In genomic region chr8:54570618-54571609, GRCm38 (mm10) we compare ENCODE assay signal across 19 mouse cellular contexts. TPM values are rescaled to one million over a fixed set of nuclear protein-coding genes. Genes with fewer than 3 reads are reported as not detected.
DNase-seq lines count a peak whose midpoint lies in the region; ATAC-seq lines count a peak whose summit lies in the region.
"Had no signal": no experiment of that assay in that cellular context is flagged by ENCODE, and none has a peak within 500 bp of the region (broad histone marks: within the 10 kb centered on the region; RNA-seq: fewer than 3 reads in every experiment).

No protein-coding gene starts in this region.

- H3K4me2 ChIP-seq in embryonic facial prominence, embryonic 13.5 days: peak overlapping the region; percentile 5
- H3K4me2 ChIP-seq in liver, embryonic 11.5 days: no peak overlapping the region
- H3K4me2 ChIP-seq: liver, embryonic 13.5 days had no signal

- H3K27me3 ChIP-seq in embryonic facial prominence, embryonic 13.5 days: peaks cover 12% of the 10 kb centered on the region
- no peaks in the 10 kb centered on the region for H3K27me3 ChIP-seq in heart, embryonic 10.5 days (ENCODE audit: insufficient read depth, poor library complexity, severe bottlenecking)
- no peaks in the 10 kb centered on the region for H3K27me3 ChIP-seq in liver, embryonic 11.5 days (replicated peaks; ENCODE audit: control insufficient read depth, insufficient read depth, low read length)
- H3K27me3 ChIP-seq in hindbrain, embryonic 10.5 days (ENCODE audit: insufficient read depth, poor library complexity, severe bottlenecking): no peaks in the 10 kb centered on the region
- H3K27me3 ChIP-seq: liver, embryonic 13.5 days had no signal

- H3K4me3 ChIP-seq in embryonic facial prominence, embryonic 13.5 days: no peak overlapping the region
- H3K4me3 ChIP-seq in heart, embryonic 10.5 days: no peak overlapping the region
- no peak overlapping the region for H3K4me3 ChIP-seq in liver, embryonic 11.5 days (ENCODE audit: low read depth, low read length)
- no peak overlapping the region for H3K4me3 ChIP-seq in hindbrain, embryonic 10.5 days
- H3K4me3 ChIP-seq: limb, embryonic 10.5 days; liver, embryonic 13.5 days had no signal

- H3K27ac ChIP-seq in embryonic facial prominence, embryonic 13.5 days: no peak overlapping the region
- peak overlapping the region; percentile 75 for H3K27ac ChIP-seq in heart, embryonic 10.5 days
- H3K27ac ChIP-seq in liver, embryonic 11.5 days (ENCODE audit: low read depth, low read length): no peak overlapping the region
- H3K27ac ChIP-seq in hindbrain, embryonic 10.5 days: no peak overlapping the region
- H3K27ac ChIP-seq: limb, embryonic 10.5 days; liver, embryonic 13.5 days had no signal

- peak; percentile 48 to 56 for DNase-seq in heart, adult 18-20 months
- DNase-seq in heart, postnatal 25 days (ENCODE audit: low spot score): no peak
- DNase-seq in heart, embryonic 10.5 days (ENCODE audit: low spot score): no peak
- DNase-seq in heart, postnatal 4 days: peak; percentile 47
- DNase-seq in liver, embryonic 11.5 days (ENCODE audit: low spot score): no peak
- no peak for DNase-seq in hindbrain, embryonic 10.5 days (ENCODE audit: low spot score)
- DNase-seq: adrenal gland, postnatal 10 days; cerebellum, adult 9-10 months; liver, embryonic 13.5 days; midbrain, embryonic 14.5 days; right cerebral cortex, postnatal 14 days; thymus, adult 18-20 months had no signal

- peaks cover 7% of the 10 kb centered on the region for H3K4me1 ChIP-seq in embryonic facial prominence, embryonic 13.5 days
- H3K4me1 ChIP-seq in heart, embryonic 10.5 days: peaks cover 3% of the 10 kb centered on the region; the same call in 1 of the 2 replicates
- no peaks in the 10 kb centered on the region for H3K4me1 ChIP-seq in liver, embryonic 11.5 days (replicated peaks; ENCODE audit: control insufficient read depth, insufficient read depth, low read length)
- no peaks in the 10 kb centered on the region for H3K4me1 ChIP-seq in hindbrain, embryonic 10.5 days (replicated peaks)
- H3K4me1 ChIP-seq: liver, embryonic 13.5 days had no signal

- ATAC-seq in embryonic facial prominence, embryonic 13.5 days (ENCODE audit: insufficient number of reproducible peaks, insufficient read depth, low FRiP score, low TSS enrichment, low read depth): no peak
- ATAC-seq in liver, embryonic 11.5 days (replicated peaks; ENCODE audit: low FRiP score): no peak
- ATAC-seq: inflammation-experienced regulatory T-cells, adult 6 months had no signal

- intact Hi-C loops in heart, postnatal 25 days (cut with DNase I): loop anchor here (2.0 kb wide), 1 partner anchor 38 kb away; no protein-coding TSS in a partner anchor

- no peaks in the 10 kb centered on the region for H3K36me3 ChIP-seq in embryonic facial prominence, embryonic 13.5 days
- H3K36me3 ChIP-seq in heart, embryonic 10.5 days: no peaks in the 10 kb centered on the region
- no peaks in the 10 kb centered on the region for H3K36me3 ChIP-seq in liver, embryonic 11.5 days (ENCODE audit: control insufficient read depth, insufficient read depth, low read length)
- no peaks in the 10 kb centered on the region for H3K36me3 ChIP-seq in hindbrain, embryonic 10.5 days
- H3K36me3 ChIP-seq: limb, embryonic 10.5 days; liver, embryonic 13.5 days had no signal

- H3K9me3 ChIP-seq in embryonic facial prominence, embryonic 13.5 days: no peaks in the 10 kb centered on the region
- no peaks in the 10 kb centered on the region for H3K9me3 ChIP-seq in heart, embryonic 10.5 days
- H3K9me3 ChIP-seq in liver, embryonic 11.5 days (ENCODE audit: control insufficient read depth, low read length): no peaks in the 10 kb centered on the region
- no peaks in the 10 kb centered on the region for H3K9me3 ChIP-seq in hindbrain, embryonic 10.5 days
- H3K9me3 ChIP-seq: limb, embryonic 10.5 days; liver, embryonic 13.5 days had no signal

- no peak overlapping the region for H3K9ac ChIP-seq in embryonic facial prominence, embryonic 13.5 days
- H3K9ac ChIP-seq in liver, embryonic 11.5 days (ENCODE audit: low read depth, low read length): no peak overlapping the region
- H3K9ac ChIP-seq: liver, embryonic 13.5 days had no signal

- 42% methylated on average over 15 of the region's 15 CpGs for WGBS in embryonic facial prominence, embryonic 13.5 days
- WGBS in heart, embryonic 10.5 days: 70% methylated on average over 15 of the region's 15 CpGs
- 70% methylated on average over 15 of the region's 15 CpGs for WGBS in liver, embryonic 11.5 days
- WGBS in hindbrain, embryonic 10.5 days: 80% methylated on average over 15 of the region's 15 CpGs

RNA-seq across cellular contexts. Expression of gene Spata4, which starts 29.7 kb away (rescaled TPM):
- total RNA-seq in heart, adult 18-20 months (2021): not detected
- not detected for total RNA-seq in heart, postnatal 25 days (2021)
- polyA plus RNA-seq in embryonic facial prominence, embryonic 13.5 days (2015; fragmentation: Nextera tagmentation; extraction: Ambion mirVana): not detected in 2 replicates
- not detected in 2 replicates for polyA plus RNA-seq in heart, embryonic 10.5 days (2016; fragmentation: Nextera tagmentation; extraction: Ambion mirVana)
- under 1 TPM in 1 of 2 experiments, not detected in 1; 0.33 TPM for total RNA-seq in heart, postnatal 4 days (2021)
- polyA plus RNA-seq in liver, embryonic 11.5 days (2014; fragmentation: Nextera tagmentation; extraction: Ambion mirVana): not detected in 2 replicates
- not detected in 2 replicates for polyA plus RNA-seq in hindbrain, embryonic 10.5 days (2016; fragmentation: Nextera tagmentation; extraction: Ambion mirVana)
- total RNA-seq: adrenal gland, postnatal 10 days; hematopoietic stem cell, adult 5-6 weeks; layer of hippocampus, adult 18-20 months; left cerebral cortex, adult 18-20 months had no signal
- polyA plus RNA-seq: inflammation-experienced regulatory T-cells, adult 6 months; kidney, embryonic 16.5 days; limb, embryonic 10.5 days; liver, embryonic 13.5 days; midbrain, embryonic 14.5 days had no signal

RNA-seq across cellular contexts. Expression of gene Spcs3, which starts 41.1 kb away (rescaled TPM):
- total RNA-seq in heart, adult 18-20 months (2021): 10 to 100 TPM; 44.8 to 50.3 TPM
- total RNA-seq in heart, postnatal 25 days (2021): 10 to 100 TPM; 40.4 to 42.0 TPM
- polyA plus RNA-seq in embryonic facial prominence, embryonic 13.5 days (2015; fragmentation: Nextera tagmentation; extraction: Ambion mirVana): 80.2 and 91.0 TPM in 2 replicates
- polyA plus RNA-seq in heart, embryonic 10.5 days (2016; fragmentation: Nextera tagmentation; extraction: Ambion mirVana): 94.8 and 96.7 TPM in 2 replicates
- total RNA-seq in heart, postnatal 4 days (2021): 10 to 100 TPM; 38.0 to 39.8 TPM
- 122 and 144 TPM in 2 replicates for polyA plus RNA-seq in liver, embryonic 11.5 days (2014; fragmentation: Nextera tagmentation; extraction: Ambion mirVana)
- 61.9 and 85.7 TPM in 2 replicates for polyA plus RNA-seq in hindbrain, embryonic 10.5 days (2016; fragmentation: Nextera tagmentation; extraction: Ambion mirVana)

RNA-seq across cellular contexts. Expression of gene Asb5, which starts 41.5 kb away (rescaled TPM):
- 10 to 100 TPM; 19.6 to 22.1 TPM for total RNA-seq in heart, adult 18-20 months (2021)
- total RNA-seq in heart, postnatal 25 days (2021): 10 to 100 TPM; 20.7 to 21.7 TPM
- polyA plus RNA-seq in embryonic facial prominence, embryonic 13.5 days (2015; fragmentation: Nextera tagmentation; extraction: Ambion mirVana): 6.8 and 7.7 TPM in 2 replicates
- polyA plus RNA-seq in heart, embryonic 10.5 days (2016; fragmentation: Nextera tagmentation; extraction: Ambion mirVana): 5.0 and 6.8 TPM in 2 replicates
- total RNA-seq in heart, postnatal 4 days (2021): 1 to 10 TPM; 3.7 to 4.7 TPM
- 2.7 and 6.2 TPM in 2 replicates for polyA plus RNA-seq in liver, embryonic 11.5 days (2014; fragmentation: Nextera tagmentation; extraction: Ambion mirVana)
- polyA plus RNA-seq in hindbrain, embryonic 10.5 days (2016; fragmentation: Nextera tagmentation; extraction: Ambion mirVana): 4.2 and 6.3 TPM in 2 replicates
- total RNA-seq: hematopoietic stem cell, adult 5-6 weeks had no signal
- polyA plus RNA-seq: inflammation-experienced regulatory T-cells, adult 6 months had no signal

Comparison
In these comparisons a context has a peak if more than half of its experiments do, and no peak if none do; other contexts are left out.
1. DNase-seq: peak in heart, adult 18-20 months (2 of 2) and heart, postnatal 4 days (single experiment); none in heart, postnatal 25 days (single experiment), heart, embryonic 10.5 days (single experiment), liver, embryonic 11.5 days (single experiment) and hindbrain, embryonic 10.5 days (single experiment).